Mouse (Mus musculus) myocyte (in vitro differentiated cells): ENCODE measurements around the gene Ubap2. TPM values are rescaled to one million over a fixed set of nuclear protein-coding genes. Genes with fewer than 3 reads are reported as not detected.
A peak's percentile ranks its signal among the peaks of the same experiment; 100 is the strongest.

Experiments
- H3K27me3 ChIP-seq: one replicate; pipeline ENCODE4 v1.6.1; 2011; ENCODE audit not compliant: control insufficient read depth, insufficient read depth, insufficient read length
- H3K36me3 ChIP-seq: one replicate; pipeline ENCODE4 v1.6.1; 2011; ENCODE audit not compliant: control insufficient read depth, insufficient read depth
- H3K4me2 ChIP-seq: one replicate; pipeline ENCODE4 v1.6.1; 2011; ENCODE audit warnings: low read depth, control low read depth
- H3K4me3 ChIP-seq: one replicate; pipeline ENCODE4 v1.5.1; 2011; ENCODE audit warnings: mild to moderate bottlenecking, control low read depth, moderate library complexity
- H3K79me2 ChIP-seq: one replicate; pipeline ENCODE4 v1.6.1; 2011; ENCODE audit not compliant: control insufficient read depth, insufficient read depth
- H3ac ChIP-seq: one replicate; pipeline ENCODE4 v1.6.1; 2011; ENCODE audit not compliant: control insufficient read depth, insufficient read length
- E2F4 ChIP-seq: IDR thresholded peaks from one replicate; pipeline ENCODE4 v1.6.1; 2011; ENCODE audit warnings: mild to moderate bottlenecking, control low read depth, moderate library complexity; ENCODE audit not compliant: insufficient read depth
- MAX ChIP-seq: IDR thresholded peaks from one replicate; pipeline ENCODE4 v1.6.1; 2011; ENCODE audit warnings: low read depth, mild to moderate bottlenecking, control low read depth
- MYOD1 ChIP-seq, 3 experiments: IDR thresholded peaks; one replicate each; pipeline ENCODE4 v1.6.1; 2011; ENCODE audit warnings: control low read depth in 2 of 3, low read depth in 2 of 3, mild to moderate bottlenecking in 2 of 3, moderate library complexity in 1 of 3; ENCODE audit not compliant: insufficient read length in 2 of 3, control insufficient read depth in 1 of 3
- MYOG ChIP-seq, 3 experiments: IDR thresholded peaks; one replicate each; pipeline ENCODE4 v1.6.1; 2011; ENCODE audit warnings: control low read depth in 2 of 3, low read depth in 2 of 3, mild to moderate bottlenecking in 2 of 3; ENCODE audit not compliant: insufficient read length in 2 of 3, control insufficient read depth in 1 of 3, insufficient read depth in 1 of 3
- POLR2AphosphoS2 ChIP-seq: IDR thresholded peaks from one replicate; pipeline ENCODE4 v1.6.1; 2011; ENCODE audit warnings: low read depth, control low read depth; ENCODE audit not compliant: insufficient read length
- TCF12 ChIP-seq: IDR thresholded peaks from one replicate; pipeline ENCODE4 v1.6.1; 2011; ENCODE audit warnings: mild to moderate bottlenecking, control low read depth; ENCODE audit not compliant: poor library complexity, insufficient read depth, severe bottlenecking
- TCF3 ChIP-seq: IDR thresholded peaks from one replicate; pipeline ENCODE4 v1.6.1; 2011; ENCODE audit warnings: low read depth, control low read depth; ENCODE audit not compliant: insufficient read length
- USF1 ChIP-seq: IDR thresholded peaks from one replicate; pipeline ENCODE4 v1.6.1; 2011; ENCODE audit warnings: low read depth, mild to moderate bottlenecking, control low read depth, moderate library complexity
- polyA plus RNA-seq: library from polyadenylated mRNA; unstranded; fragments of >200 nt; fragmentation: generic; extraction: Trizol; gene quantifications from one replicate; pipeline ENCODE4 v1.2.1, GENCODE M21; 2012; ENCODE audit warnings: missing spikeins

Ubap2 gene
- polyA plus RNA-seq, 1 experiment = 71.5 TPM

- no peak overlapping the region for H3K4me2 ChIP-seq
- H3K79me2 ChIP-seq = no peaks in the 10 kb centered on the region
- H3ac ChIP-seq = no peak overlapping the region
- peaks cover 69% of the 10 kb centered on the region for H3K36me3 ChIP-seq
- no peaks in the 10 kb centered on the region for H3K27me3 ChIP-seq
- H3K4me3 ChIP-seq = no peak overlapping the region
- TF ChIP-seq TCF3 = no peak
- TF ChIP-seq USF1 = no peak
- no peak for TF ChIP-seq POLR2AphosphoS2
- no peak for TF ChIP-seq TCF12
- TF ChIP-seq E2F4 = no peak
- TF ChIP-seq MYOD1 (IDR thresholded peaks at IDR 0.05; ENCODE audit: control insufficient read depth in 1 of 3, insufficient read length in 2 of 3, low read depth in 2 of 3) = no peak
These were observed 72.8 kb downstream of the Ubap2 start for GRCm38 (mm10) chr4:41202135-41202534.

GRCm38 (mm10) chr4:41196861-41197610 is 77.9 kb downstream of the Ubap2 start:
- no peaks in the 10 kb centered on the region for H3K27me3 ChIP-seq
- no peak overlapping the region for H3K4me3 ChIP-seq
- TF ChIP-seq MAX (no peak), MYOG (IDR thresholded peaks at IDR 0.05; ENCODE audit: control insufficient read depth in 1 of 3, insufficient read depth in 1 of 3, insufficient read length in 2 of 3, low read depth in 2 of 3) (no peak), USF1 (no peak)
- peaks cover 44% of the 10 kb centered on the region for H3K36me3 ChIP-seq
- no peaks in the 10 kb centered on the region for H3K79me2 ChIP-seq
- no peak overlapping the region for H3K4me2 ChIP-seq
- no peak overlapping the region for H3ac ChIP-seq

GRCm38 (mm10) chr4:41195328-41195727 is 79.6 kb downstream of the Ubap2 start:
- Histone ChIP-seq H3K4me3 (no peak overlapping the region), H3K27me3 (no peaks in the 10 kb centered on the region), H3K4me2 (no peak overlapping the region), H3K36me3 (peaks cover 45% of the 10 kb centered on the region), H3ac (no peak overlapping the region), H3K79me2 (no peaks in the 10 kb centered on the region)
- TF ChIP-seq MYOD1 (IDR thresholded peaks at IDR 0.05; ENCODE audit: control insufficient read depth in 1 of 3, insufficient read length in 2 of 3, low read depth in 2 of 3) (no peak), E2F4 (no peak), POLR2AphosphoS2 (peak; percentile 13), TCF3 (no peak)

GRCm38 (mm10) chr4:41192544-41193512 is 82.1 kb downstream of the Ubap2 start:
- Histone ChIP-seq H3K4me2 (no peak overlapping the region), H3K79me2 (peaks cover 10% of the 10 kb centered on the region), H3K36me3 (peaks cover 50% of the 10 kb centered on the region), H3ac (no peak overlapping the region), H3K27me3 (no peaks in the 10 kb centered on the region), H3K4me3 (no peak overlapping the region)
- TF ChIP-seq E2F4 (no peak), POLR2AphosphoS2 (peak; percentile 53)

GRCm38 (mm10) chr4:41189809-41190208 is 85.1 kb downstream of the Ubap2 start:
- Histone ChIP-seq H3ac (no peak overlapping the region), H3K36me3 (peaks cover 45% of the 10 kb centered on the region)

More at GRCm38 (mm10) chr4:41189809-41190208, 85.1 kb downstream of the Ubap2 start:
- TF ChIP-seq POLR2AphosphoS2 (peak; percentile 54), E2F4 (no peak)
- Histone ChIP-seq H3K27me3 (no peaks in the 10 kb centered on the region), H3K4me2 (no peak overlapping the region), H3K79me2 (peaks cover 10% of the 10 kb centered on the region), H3K4me3 (no peak overlapping the region)
